Mouse (Mus musculus) ES-Bruce4 (cell line): Measurements from ENCODE around the gene Pola2. TPM values are rescaled to one million over a fixed set of nuclear protein-coding genes. Genes with fewer than 3 reads are reported as not detected.

Experiments used
- H3K27ac ChIP-seq: 2 replicates; pipeline ENCODE4 v1.5.1; 2012; ENCODE audit warnings: low read length, inconsistent platforms; ENCODE audit not compliant: insufficient read depth
- H3K27me3 ChIP-seq: 2 replicates; pipeline ENCODE4 v1.6.1; 2012; ENCODE audit warnings: mild to moderate bottlenecking, low read length, inconsistent platforms; ENCODE audit not compliant: control insufficient read depth, poor library complexity, insufficient read depth, severe bottlenecking
- H3K36me3 ChIP-seq: 2 replicates; pipeline ENCODE4 v1.6.1; 2012; ENCODE audit warnings: inconsistent platforms, mild to moderate bottlenecking, low read length, moderate library complexity; ENCODE audit not compliant: control insufficient read depth, poor library complexity, insufficient read depth, severe bottlenecking
- H3K4me1 ChIP-seq: one replicate; pipeline ENCODE4 v1.8.1; 2011; ENCODE audit warnings: low read length; ENCODE audit not compliant: control insufficient read depth, insufficient read depth
- H3K4me3 ChIP-seq: 2 replicates; pipeline ENCODE4 v1.5.1; 2011; ENCODE audit warnings: low read depth, mild to moderate bottlenecking, low read length
- H3K9ac ChIP-seq: 2 replicates; pipeline ENCODE4 v1.6.1; 2012; ENCODE audit warnings: low read depth, mild to moderate bottlenecking, inconsistent platforms; ENCODE audit not compliant: poor library complexity, severe bottlenecking
- H3K9me3 ChIP-seq: replicated peaks from 2 replicates; pipeline ENCODE4 v1.6.1; 2012; ENCODE audit warnings: mild to moderate bottlenecking, low read length, inconsistent platforms; ENCODE audit not compliant: control insufficient read depth, poor library complexity, insufficient read depth, severe bottlenecking
- CTCF ChIP-seq: IDR thresholded peaks from one replicate; pipeline ENCODE4 v1.8.1; 2011; ENCODE audit warnings: low read depth, low read length
- EP300 ChIP-seq: IDR thresholded peaks from 2 replicates; pipeline ENCODE4 v1.6.1; 2011; ENCODE audit warnings: low read depth, low read length; ENCODE audit not compliant: insufficient read depth
- POLR2A ChIP-seq: IDR thresholded peaks from one replicate; pipeline ENCODE4 v1.8.1; 2011; ENCODE audit warnings: low read length; ENCODE audit not compliant: insufficient read depth
- polyA plus RNA-seq: library from polyadenylated mRNA; stranded (reverse); fragments of >200 nt; gene quantifications from 2 replicates; pipeline ENCODE4 v1.2.4, GENCODE M21; 2011; ENCODE audit warnings: low read depth; ENCODE audit not compliant: missing spikeins, insufficient read depth, insufficient read length

The Pola2 gene
- polyA plus RNA-seq, 1 experiment, result 95.9 TPM

DNA sequence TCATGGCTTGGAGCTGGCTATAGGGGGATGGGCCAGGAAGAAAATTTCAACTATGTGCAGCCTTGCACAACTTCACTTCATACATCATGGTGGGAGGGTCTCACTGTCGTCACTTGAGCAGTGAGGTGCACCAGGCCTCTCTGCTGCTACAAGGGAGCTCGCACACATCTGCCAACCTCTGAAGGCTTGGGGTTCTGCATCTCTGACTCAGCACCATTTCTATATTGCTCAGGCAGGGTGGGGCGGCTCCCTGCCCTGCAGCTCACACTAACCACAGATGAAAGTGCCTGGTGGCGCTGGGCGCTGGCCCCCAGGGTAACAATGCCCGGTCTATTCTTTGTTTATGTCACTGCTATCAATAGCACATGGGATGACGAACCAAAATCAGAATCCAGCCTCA is 19.0 kb downstream of the Pola2 start:
- H3K9me3 ChIP-seq, result no peaks in the 10 kb centered on the region
- no peak overlapping the region for H3K27ac ChIP-seq
- peaks cover 45% of the 10 kb centered on the region for H3K36me3 ChIP-seq
- no peak overlapping the region for H3K4me3 ChIP-seq
- TF ChIP-seq POLR2A, result no peak
- no peak for TF ChIP-seq CTCF
- TF ChIP-seq EP300, result no peak
- H3K27me3 ChIP-seq, result no peaks in the 10 kb centered on the region
- H3K4me1 ChIP-seq, result no peaks in the 10 kb centered on the region
- no peak overlapping the region for H3K9ac ChIP-seq

DNA sequence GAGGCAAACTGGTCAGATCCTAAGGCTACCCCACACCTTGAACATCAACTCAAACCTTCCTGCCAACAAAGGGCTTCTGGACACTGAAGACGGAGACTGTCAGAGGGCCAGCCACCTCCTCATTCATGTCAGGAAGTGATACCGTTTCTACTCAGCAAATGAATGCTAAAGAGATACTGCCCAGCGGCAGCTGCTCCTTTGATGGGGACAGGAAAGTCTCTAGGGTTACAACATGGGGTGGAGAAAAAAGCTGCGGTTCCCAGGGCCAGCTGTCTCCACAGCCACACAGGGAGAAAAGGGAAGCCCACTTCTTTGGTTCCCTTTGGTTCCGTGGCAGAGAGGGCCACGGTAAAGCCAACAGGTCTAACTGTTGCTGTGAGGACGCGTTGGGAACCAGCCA is 19.9 kb downstream of the Pola2 start:
- no peak overlapping the region for H3K27ac ChIP-seq
- no peaks in the 10 kb centered on the region for H3K9me3 ChIP-seq
- TF ChIP-seq CTCF, result no peak
- no peak for TF ChIP-seq EP300
- no peak for TF ChIP-seq POLR2A
- no peaks in the 10 kb centered on the region for H3K4me1 ChIP-seq
- no peak overlapping the region for H3K4me3 ChIP-seq
- H3K36me3 ChIP-seq, result peaks cover 40% of the 10 kb centered on the region
- H3K9ac ChIP-seq, result no peak overlapping the region
- no peaks in the 10 kb centered on the region for H3K27me3 ChIP-seq

DNA sequence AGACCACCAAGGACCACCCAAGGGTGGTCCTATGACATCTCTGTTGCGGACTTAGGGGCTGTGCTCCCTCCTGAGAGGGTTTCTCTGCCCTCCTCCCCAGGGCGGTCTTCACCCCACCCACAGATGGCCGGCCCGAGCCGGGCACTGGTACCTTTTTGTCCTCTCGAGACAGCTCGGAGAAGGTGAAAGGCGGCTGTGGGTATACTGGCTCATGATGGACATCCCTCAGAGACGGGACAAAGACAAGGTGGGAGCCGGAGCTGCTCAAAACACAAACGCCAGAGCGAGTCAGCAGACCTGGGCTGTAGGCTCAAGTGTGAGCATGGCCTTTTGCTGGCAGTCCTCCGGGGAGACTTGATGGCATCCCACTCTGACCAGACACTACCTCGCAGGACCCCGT is 20.6 kb downstream of the Pola2 start:
- H3K9me3 ChIP-seq, result no peaks in the 10 kb centered on the region
- no peaks in the 10 kb centered on the region for H3K4me1 ChIP-seq
- no peak overlapping the region for H3K27ac ChIP-seq
- H3K4me3 ChIP-seq, result no peak overlapping the region
- H3K36me3 ChIP-seq, result peaks cover 34% of the 10 kb centered on the region
- TF ChIP-seq EP300, result no peak
- no peak for TF ChIP-seq CTCF
- TF ChIP-seq POLR2A, result no peak
- no peak overlapping the region for H3K9ac ChIP-seq
- no peaks in the 10 kb centered on the region for H3K27me3 ChIP-seq

DNA sequence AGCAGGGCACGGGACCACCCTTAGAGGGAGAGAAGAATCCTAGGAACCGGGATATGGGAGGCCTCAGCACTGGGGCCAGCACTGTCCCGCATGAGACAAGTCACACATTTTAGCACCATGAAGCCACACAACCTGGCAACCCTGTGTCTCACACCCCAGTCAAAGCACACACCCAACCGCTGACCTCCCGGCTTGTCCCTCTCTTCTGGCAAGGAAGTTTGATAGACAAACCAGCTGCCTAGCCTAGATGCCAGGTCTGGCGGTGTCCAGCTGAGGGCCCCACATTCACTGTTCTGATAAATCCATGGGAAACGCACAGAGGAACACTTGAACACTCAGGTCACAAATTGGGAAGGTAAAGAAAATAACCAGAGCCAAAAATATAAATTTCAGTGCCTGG is 21.4 kb downstream of the Pola2 start:
- no peaks in the 10 kb centered on the region for H3K9me3 ChIP-seq
- no peaks in the 10 kb centered on the region for H3K27me3 ChIP-seq
- H3K9ac ChIP-seq, result no peak overlapping the region
- no peak overlapping the region for H3K27ac ChIP-seq
- no peaks in the 10 kb centered on the region for H3K4me1 ChIP-seq
- peaks cover 30% of the 10 kb centered on the region for H3K36me3 ChIP-seq
- no peak overlapping the region for H3K4me3 ChIP-seq
- no peak for TF ChIP-seq EP300
- TF ChIP-seq POLR2A, result no peak
- TF ChIP-seq CTCF, result no peak

DNA sequence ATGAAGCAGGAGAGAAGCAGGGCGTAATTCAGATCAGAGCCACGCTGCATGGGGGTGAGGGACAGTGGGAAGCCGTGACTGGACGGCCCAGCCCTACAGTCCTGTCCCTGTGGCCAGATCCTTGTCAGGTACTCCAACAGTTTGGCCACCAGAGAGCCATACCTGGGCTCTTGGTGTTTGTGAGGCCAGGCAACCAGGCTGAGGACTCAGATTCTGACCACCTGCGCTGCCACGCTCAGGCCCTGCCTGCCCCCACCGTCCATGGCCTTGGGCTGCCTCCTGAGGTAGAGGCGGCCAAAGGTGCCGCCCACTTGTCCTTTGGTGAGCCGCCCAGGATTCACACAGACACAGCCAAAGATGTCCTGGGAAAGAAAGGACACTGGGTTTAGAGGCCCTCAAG is 23.3 kb downstream of the Pola2 start:
- no peak overlapping the region for H3K9ac ChIP-seq
- no peaks in the 10 kb centered on the region for H3K4me1 ChIP-seq
- peaks cover 16% of the 10 kb centered on the region for H3K36me3 ChIP-seq
- no peaks in the 10 kb centered on the region for H3K27me3 ChIP-seq
- no peak overlapping the region for H3K4me3 ChIP-seq
- H3K27ac ChIP-seq, result no peak overlapping the region
- TF ChIP-seq POLR2A (no peak), EP300 (no peak), CTCF (no peak)
- H3K9me3 ChIP-seq, result no peaks in the 10 kb centered on the region

DNA sequence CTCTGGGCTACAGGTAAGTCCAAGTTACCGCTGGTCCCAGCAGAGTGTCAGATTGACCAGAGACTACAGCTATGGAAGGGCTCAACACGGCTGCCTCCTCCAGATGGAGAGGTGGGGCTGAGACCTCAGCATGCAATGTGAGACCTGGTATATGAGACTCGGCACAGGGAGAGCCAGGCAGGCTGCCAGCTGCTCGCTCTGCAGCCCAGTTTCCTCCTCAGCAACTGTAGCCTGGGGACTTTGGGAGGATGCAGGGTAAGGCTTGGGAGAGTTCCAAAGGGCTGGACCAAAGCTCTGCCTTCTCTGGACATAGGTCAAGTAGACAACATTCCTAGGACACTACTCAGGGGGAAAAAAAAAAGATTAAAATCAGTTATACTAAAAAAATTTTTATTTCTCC is 23.8 kb downstream of the Pola2 start:
- H3K27ac ChIP-seq, result no peak overlapping the region
- no peaks in the 10 kb centered on the region for H3K27me3 ChIP-seq
- no peak overlapping the region for H3K9ac ChIP-seq
- no peak overlapping the region for H3K4me3 ChIP-seq
- peaks cover 16% of the 10 kb centered on the region for H3K36me3 ChIP-seq
- H3K4me1 ChIP-seq, result no peaks in the 10 kb centered on the region
- TF ChIP-seq EP300, result no peak
- TF ChIP-seq POLR2A, result no peak
- no peak for TF ChIP-seq CTCF
- no peaks in the 10 kb centered on the region for H3K9me3 ChIP-seq
